Mouse (Mus musculus) skeletal muscle tissue, postnatal 0 days (tissue): ENCODE results near the gene Hist1h2bf. TPM values are rescaled to one million over a fixed set of nuclear protein-coding genes. Genes with fewer than 3 reads are reported as not detected.

Experiments
- microRNA-seq, 2 experiments: library from miRNA; unstranded; fragments of <30 nt; microRNA quantifications; one replicate each; pipeline ENCODE4; 2016
- polyA plus RNA-seq: library from polyadenylated mRNA; unstranded; fragments of >200 nt; fragmentation: Nextera tagmentation; extraction: Ambion mirVana; gene quantifications from 2 replicates; pipeline ENCODE4 v1.2.1, GENCODE M21; 2015

Hist1h2bf gene
- polyA plus RNA-seq, 1 experiment from 2014 or later: 1.8 TPM

Small RNA genes within 50 kb of the gene (microRNA-seq; reads per million reads assigned to microRNA genes)
- 0 reads per million in 2 experiments for gene Gm44297
- gene Gm44359: 0 reads per million in 2 experiments
- 0 reads per million in 2 experiments for gene Gm44394

Other genes with a start within 250 kb of the Hist1h2bf start
- gene Zfp322a, start 205.0 kb downstream of the Hist1h2bf start, polyA plus RNA-seq: 18.7 and 18.8 TPM in 2 replicates
- gene Abt1, start 150.3 kb downstream of the Hist1h2bf start, polyA plus RNA-seq: 8.7 and 9.1 TPM in 2 replicates
- gene Btn1a1, start 108.3 kb downstream of the Hist1h2bf start, polyA plus RNA-seq: not detected in 2 replicates
- gene Btn2a2, start 85.3 kb downstream of the Hist1h2bf start, polyA plus RNA-seq: 0.07 TPM in 1 of 2 replicates, not detected in the other
- 38.5 and 44.1 TPM in 2 replicates for gene Hist1h4h, start 43.1 kb downstream of the Hist1h2bf start, polyA plus RNA-seq
- 1.8 and 3.4 TPM in 2 replicates for gene Hist1h2af, start 40.3 kb downstream of the Hist1h2bf start, polyA plus RNA-seq
- 1.00 and 1.2 TPM in 2 replicates for gene Hist1h3g, start 38.8 kb downstream of the Hist1h2bf start, polyA plus RNA-seq
- gene Hist1h2bh, start 30.8 kb downstream of the Hist1h2bf start, polyA plus RNA-seq: 0.44 and 0.72 TPM in 2 replicates
- 0.50 and 0.59 TPM in 2 replicates for gene Hist1h3f, start 30.1 kb downstream of the Hist1h2bf start, polyA plus RNA-seq
- 0.80 TPM in 1 of 2 replicates, not detected in the other for gene Hist1h4f, start 22.5 kb downstream of the Hist1h2bf start, polyA plus RNA-seq
- gene Hist1h1d, start 20.9 kb downstream of the Hist1h2bf start, polyA plus RNA-seq: 0.58 and 0.85 TPM in 2 replicates
- gene Hist1h3e, start 11.8 kb downstream of the Hist1h2bf start, polyA plus RNA-seq: 2.3 and 2.8 TPM in 2 replicates
- gene Hist1h2ae, start 3.0 kb downstream of the Hist1h2bf start, polyA plus RNA-seq: 20.1 and 21.8 TPM in 2 replicates
- gene Hist1h2bg, start 2.8 kb downstream of the Hist1h2bf start, polyA plus RNA-seq: 3.8 and 4.3 TPM in 2 replicates
- 0.91 TPM in 2 replicates for gene Hist1h2ad, start 185 bp upstream of the Hist1h2bf start, polyA plus RNA-seq
- 4.4 and 4.9 TPM in 2 replicates for gene Hist1h3d, start 1.6 kb upstream of the Hist1h2bf start, polyA plus RNA-seq
- 25.5 and 29.4 TPM in 2 replicates for gene Hist1h4d, start 7.4 kb upstream of the Hist1h2bf start, polyA plus RNA-seq
- 4.5 and 5.7 TPM in 2 replicates for gene Hist1h2be, start 46.9 kb upstream of the Hist1h2bf start, polyA plus RNA-seq
- 12.7 and 15.0 TPM in 2 replicates for gene Hist1h1e, start 48.4 kb upstream of the Hist1h2bf start, polyA plus RNA-seq
- 0.88 and 1.4 TPM in 2 replicates for gene Hist1h2ac, start 109.8 kb upstream of the Hist1h2bf start, polyA plus RNA-seq
- gene Hist1h2bc, start 110.0 kb upstream of the Hist1h2bf start, polyA plus RNA-seq: 186 and 234 TPM in 2 replicates
- not detected in 2 replicates for gene Hist1h1t, start 121.6 kb upstream of the Hist1h2bf start, polyA plus RNA-seq
- gene Hist1h4c, start 124.3 kb upstream of the Hist1h2bf start, polyA plus RNA-seq: 1.3 and 2.7 TPM in 2 replicates
- 9.6 and 16.8 TPM in 2 replicates for gene Hfe, start 136.7 kb upstream of the Hist1h2bf start, polyA plus RNA-seq
- 191 and 322 TPM in 2 replicates for gene Hist1h1c, start 164.6 kb upstream of the Hist1h2bf start, polyA plus RNA-seq
- 0.67 and 1.1 TPM in 2 replicates for gene Hist1h3c, start 171.4 kb upstream of the Hist1h2bf start, polyA plus RNA-seq
- 0.82 and 1.4 TPM in 2 replicates for gene Hist1h2bb, start 172.5 kb upstream of the Hist1h2bf start, polyA plus RNA-seq
- gene Hist1h2ab, start 176.9 kb upstream of the Hist1h2bf start, polyA plus RNA-seq: 10.2 and 10.4 TPM in 2 replicates
- gene Hist1h3b, start 178.1 kb upstream of the Hist1h2bf start, polyA plus RNA-seq: 2.4 and 4.3 TPM in 2 replicates
- 0.83 TPM in 1 of 2 replicates, not detected in the other for gene Hist1h4b, start 182.8 kb upstream of the Hist1h2bf start, polyA plus RNA-seq
- 0.61 and 1.1 TPM in 2 replicates for gene Hist1h4a, start 187.0 kb upstream of the Hist1h2bf start, polyA plus RNA-seq
- 0.85 and 1.7 TPM in 2 replicates for gene Hist1h3a, start 188.2 kb upstream of the Hist1h2bf start, polyA plus RNA-seq
- gene Hist1h1a, start 189.5 kb upstream of the Hist1h2bf start, polyA plus RNA-seq: 1.2 and 2.0 TPM in 2 replicates
- gene Trim38, start 195.7 kb upstream of the Hist1h2bf start, polyA plus RNA-seq: 0.34 and 0.38 TPM in 2 replicates
- not detected in 2 replicates for gene Slc17a2, start 232.8 kb upstream of the Hist1h2bf start, polyA plus RNA-seq